ENCODE assay signal across 7 mouse cellular contexts in the genomic region with DNA sequence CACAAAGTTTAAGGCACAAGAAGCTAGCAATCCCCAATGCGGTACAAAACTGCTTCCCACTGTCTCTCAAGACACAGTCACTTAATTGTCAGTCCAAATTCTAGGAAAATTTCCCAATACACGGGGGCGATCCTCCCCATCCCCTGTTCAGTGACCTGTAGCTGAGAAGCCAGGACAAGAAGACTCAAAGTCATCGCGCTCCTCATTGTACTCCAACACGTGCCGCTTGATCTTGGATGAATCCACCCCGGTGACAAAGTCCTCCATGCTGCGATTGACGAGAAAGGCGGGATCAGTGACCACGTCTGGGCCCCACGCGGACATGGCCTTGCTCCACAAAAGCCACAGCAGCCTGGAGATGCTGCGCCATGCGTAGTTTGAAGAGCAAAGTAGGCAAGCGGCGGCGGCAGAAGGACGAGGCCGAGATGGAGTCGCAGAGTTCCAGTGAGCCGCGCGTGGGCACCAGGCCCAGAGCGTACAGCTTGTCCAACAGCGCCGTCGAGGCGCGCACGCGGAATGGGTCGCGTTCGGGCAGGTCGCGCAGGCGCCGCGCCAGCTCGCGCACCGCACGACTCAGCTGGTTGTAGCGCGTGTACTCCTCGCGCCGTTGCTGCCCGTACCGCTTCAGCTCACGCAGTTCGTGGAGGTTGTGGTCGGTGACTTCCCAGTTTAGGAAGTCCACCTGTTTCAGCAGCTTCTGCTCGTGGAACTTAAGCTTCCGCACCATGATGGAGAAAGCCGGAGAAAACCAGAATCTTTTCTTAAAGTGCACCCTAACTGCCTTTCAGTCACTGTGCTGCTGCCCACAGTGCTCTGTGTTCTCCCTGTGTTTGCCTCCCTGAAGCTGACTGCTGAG. TPM values are rescaled to one million over a fixed set of nuclear protein-coding genes. Genes with fewer than 3 reads are reported as not detected.
A peak's percentile ranks its signal among the peaks of the same experiment; 100 is the strongest.
DNase-seq lines count a peak whose midpoint lies in the region; ATAC-seq and TF ChIP-seq lines count a peak whose summit lies in the region.

No protein-coding gene starts in this region.

- 37% methylated on average over 58 of the region's 58 CpGs for WGBS in embryonic facial prominence, embryonic 12.5 days
- WGBS in heart, embryonic 15.5 days = 29% methylated on average over 58 of the region's 58 CpGs
- WGBS in midbrain, embryonic 11.5 days = 38% methylated on average over 58 of the region's 58 CpGs

- no peaks in the 10 kb centered on the region for H3K36me3 ChIP-seq in embryonic facial prominence, embryonic 12.5 days
- H3K36me3 ChIP-seq in heart, embryonic 15.5 days = no peaks in the 10 kb centered on the region
- H3K36me3 ChIP-seq in midbrain, embryonic 11.5 days (ENCODE audit: control insufficient read depth, insufficient read depth, low read length) = no peaks in the 10 kb centered on the region

- intact Hi-C loops in left cerebral cortex, adult 2 months (cut with DNase I) = no loop called here

- TF ChIP-seq CTCF in left cerebral cortex, adult 2 months (IDR thresholded peaks at IDR 0.05) = no peak

- H3K9ac ChIP-seq in embryonic facial prominence, embryonic 12.5 days = no peak overlapping the region
- H3K9ac ChIP-seq in heart, embryonic 15.5 days = no peak overlapping the region
- no peak overlapping the region for H3K9ac ChIP-seq in midbrain, embryonic 11.5 days (ENCODE audit: low read length)

- H3K27ac ChIP-seq in left cerebral cortex, adult 2 months = no peak overlapping the region
- no peak overlapping the region for H3K27ac ChIP-seq in embryonic facial prominence, embryonic 12.5 days
- H3K27ac ChIP-seq in heart, embryonic 15.5 days = no peak overlapping the region
- no peak overlapping the region for H3K27ac ChIP-seq in midbrain, embryonic 11.5 days (ENCODE audit: low read depth, low read length)

- H3K27me3 ChIP-seq in embryonic facial prominence, embryonic 12.5 days = peaks cover 22% of the 10 kb centered on the region
- H3K27me3 ChIP-seq in heart, embryonic 15.5 days = peaks cover 20% of the 10 kb centered on the region
- H3K27me3 ChIP-seq in midbrain, embryonic 11.5 days (ENCODE audit: control insufficient read depth, insufficient read depth, low read length) = peaks cover 6% of the 10 kb centered on the region

- H3K9me3 ChIP-seq in embryonic facial prominence, embryonic 12.5 days = no peaks in the 10 kb centered on the region
- H3K9me3 ChIP-seq in heart, embryonic 15.5 days (replicated peaks) = no peaks in the 10 kb centered on the region
- no peaks in the 10 kb centered on the region for H3K9me3 ChIP-seq in midbrain, embryonic 11.5 days (ENCODE audit: control insufficient read depth, low read length)

- no peak for ATAC-seq in embryonic facial prominence, embryonic 12.5 days (ENCODE audit: insufficient number of reproducible peaks, insufficient read depth, low FRiP score, low TSS enrichment)
- peak; percentile 55; the same call in 1 of the 2 replicates for ATAC-seq in heart, embryonic 15.5 days (replicated peaks; ENCODE audit: insufficient number of reproducible peaks, insufficient read depth, low FRiP score, low read depth)
- ATAC-seq in midbrain, embryonic 11.5 days (ENCODE audit: low FRiP score) = no peak

- H3K4me1 ChIP-seq in embryonic facial prominence, embryonic 12.5 days = no peaks in the 10 kb centered on the region
- H3K4me1 ChIP-seq in heart, embryonic 15.5 days (replicated peaks) = peaks cover 5% of the 10 kb centered on the region
- no peaks in the 10 kb centered on the region for H3K4me1 ChIP-seq in midbrain, embryonic 11.5 days (ENCODE audit: control insufficient read depth, insufficient read depth, low read length)

- peak overlapping the region; percentile 29 for H3K4me2 ChIP-seq in embryonic facial prominence, embryonic 12.5 days (replicated peaks)
- H3K4me2 ChIP-seq in heart, embryonic 15.5 days = peak overlapping the region; percentile 55
- no peak overlapping the region for H3K4me2 ChIP-seq in midbrain, embryonic 11.5 days

- DNase-seq in left cerebral cortex, adult 2 months (ENCODE audit: extremely low spot score in 1 of 2, low spot score in 2 of 2) = peak; percentile 30 to 34
- no peak for DNase-seq in left cerebral cortex, adult 8-10 months (ENCODE audit: low spot score in 2 of 2)
- DNase-seq in kidney, postnatal 36 days = peak; percentile 21 to 69
- peak; percentile 86 for DNase-seq in midbrain, embryonic 11.5 days (ENCODE audit: low spot score, missing footprints)
- no peak for DNase-seq in spleen, postnatal 4 days (ENCODE audit: low spot score in 2 of 2)

- H3K4me3 ChIP-seq in left cerebral cortex, adult 2 months = no peak overlapping the region
- peak overlapping the region; percentile 16; the same call in 1 of the 2 replicates for H3K4me3 ChIP-seq in embryonic facial prominence, embryonic 12.5 days
- peak overlapping the region; percentile 30 for H3K4me3 ChIP-seq in heart, embryonic 15.5 days
- no peak overlapping the region for H3K4me3 ChIP-seq in midbrain, embryonic 11.5 days (ENCODE audit: low read depth, low read length)

RNA-seq across cellular contexts. Expression of a gene that starts 12.8 kb away (rescaled TPM):
- total RNA-seq in left cerebral cortex, adult 2 months (2021) = 10 to 100 TPM; 81.1 to 82.1 TPM
- 10 to 100 TPM; 69.2 to 86.5 (median 78.1) TPM for total RNA-seq in left cerebral cortex, adult 8-10 months (2022)
- polyA plus RNA-seq in embryonic facial prominence, embryonic 12.5 days (2016; fragmentation: Nextera tagmentation; extraction: Ambion mirVana) = 111 and 118 TPM in 2 replicates
- 84.4 and 110 TPM in 2 replicates for polyA plus RNA-seq in heart, embryonic 15.5 days (2015; fragmentation: Nextera tagmentation; extraction: Ambion mirVana)
- polyA plus RNA-seq in midbrain, embryonic 11.5 days (2014; fragmentation: Nextera tagmentation; extraction: Ambion mirVana) = 122 and 132 TPM in 2 replicates

RNA-seq across cellular contexts. Expression of a gene that starts 43.6 kb away (rescaled TPM):
- total RNA-seq in left cerebral cortex, adult 2 months (2021) = 10 to 100 TPM; 21.8 to 25.5 TPM
- total RNA-seq in left cerebral cortex, adult 8-10 months (2022) = 10 to 100 TPM; 18.8 to 22.9 (median 21.0) TPM
- polyA plus RNA-seq in embryonic facial prominence, embryonic 12.5 days (2016; fragmentation: Nextera tagmentation; extraction: Ambion mirVana) = 49.9 and 52.7 TPM in 2 replicates
- 26.0 and 27.3 TPM in 2 replicates for polyA plus RNA-seq in heart, embryonic 15.5 days (2015; fragmentation: Nextera tagmentation; extraction: Ambion mirVana)
- 24.9 and 28.1 TPM in 2 replicates for polyA plus RNA-seq in midbrain, embryonic 11.5 days (2014; fragmentation: Nextera tagmentation; extraction: Ambion mirVana)

RNA-seq across cellular contexts. Expression of a gene that starts 47.6 kb away (rescaled TPM):
- 10 to 100 TPM; 16.2 to 17.8 TPM for total RNA-seq in left cerebral cortex, adult 2 months (2021)
- total RNA-seq in left cerebral cortex, adult 8-10 months (2022) = 10 to 100 TPM; 15.7 to 22.8 (median 17.8) TPM
- 34.8 and 35.4 TPM in 2 replicates for polyA plus RNA-seq in embryonic facial prominence, embryonic 12.5 days (2016; fragmentation: Nextera tagmentation; extraction: Ambion mirVana)
- 18.1 and 22.6 TPM in 2 replicates for polyA plus RNA-seq in heart, embryonic 15.5 days (2015; fragmentation: Nextera tagmentation; extraction: Ambion mirVana)
- polyA plus RNA-seq in midbrain, embryonic 11.5 days (2014; fragmentation: Nextera tagmentation; extraction: Ambion mirVana) = 25.6 and 28.3 TPM in 2 replicates

Comparison
In these comparisons a context has a peak if more than half of its experiments do, and no peak if none do; other contexts are left out.
1. DNase-seq: peak in left cerebral cortex, adult 2 months (2 of 2), kidney, postnatal 36 days (2 of 2) and midbrain, embryonic 11.5 days (single experiment); none in left cerebral cortex, adult 8-10 months (0 of 2) and spleen, postnatal 4 days (0 of 2).
2. H3K4me3 ChIP-seq: peak in embryonic facial prominence, embryonic 12.5 days (single experiment) and heart, embryonic 15.5 days (single experiment); none in left cerebral cortex, adult 2 months (single experiment) and midbrain, embryonic 11.5 days (single experiment).